Comparison of ENCODE assay signal across 20 mouse cellular contexts in the genomic region with DNA sequence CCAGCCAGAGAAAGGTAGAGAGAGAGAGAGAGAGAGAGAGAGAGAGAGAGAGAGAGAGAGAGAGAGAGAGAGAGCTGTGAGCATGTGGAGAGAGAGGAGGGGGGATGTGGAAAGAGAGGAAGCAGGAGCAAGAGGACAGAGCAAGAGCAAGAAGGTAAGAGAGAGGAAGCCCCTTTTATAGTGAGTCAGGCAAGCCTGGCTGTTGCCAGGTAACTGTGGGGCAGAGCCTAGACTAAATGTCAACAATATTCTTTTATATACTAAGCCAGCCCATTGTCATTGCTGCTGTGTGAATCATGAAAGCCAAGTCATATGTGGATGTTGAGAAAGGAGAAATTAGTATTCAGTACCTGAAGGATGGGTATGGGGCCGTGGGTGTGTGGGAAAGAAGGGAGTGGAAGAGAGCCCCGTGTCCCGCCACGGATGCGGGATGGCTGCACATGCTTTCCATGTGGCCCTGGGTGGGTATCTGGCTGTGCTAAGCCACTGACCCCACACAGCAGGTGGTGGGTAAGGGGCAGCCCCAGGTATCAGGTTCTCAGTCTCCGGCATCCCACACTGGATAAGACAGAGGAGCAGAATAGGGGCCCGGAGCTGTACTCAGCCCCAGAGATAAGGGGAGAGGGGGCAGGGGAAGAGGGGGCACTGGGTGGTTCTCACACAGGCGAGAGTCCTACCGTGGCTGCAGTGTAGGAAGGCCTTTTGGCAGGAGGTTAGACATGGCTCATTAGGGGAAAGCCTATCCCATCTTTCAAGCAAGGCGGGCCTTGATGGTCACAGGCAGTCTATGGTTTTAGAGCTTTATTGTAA. TPM values are rescaled to one million over a fixed set of nuclear protein-coding genes. Genes with fewer than 3 reads are reported as not detected.
A peak's percentile ranks its signal among the peaks of the same experiment; 100 is the strongest.
DNase-seq lines count a peak whose midpoint lies in the region; ATAC-seq and TF ChIP-seq lines count a peak whose summit lies in the region.
"Had no signal": no experiment of that assay in that cellular context is flagged by ENCODE, and none has a peak within 500 bp of the region (broad histone marks: within the 10 kb centered on the region; RNA-seq: fewer than 3 reads in every experiment).

No protein-coding gene starts in this region.

- no peaks in the 10 kb centered on the region for H3K4me1 ChIP-seq in forebrain, embryonic 12.5 days
- H3K4me1 ChIP-seq in forebrain, embryonic 13.5 days: no peaks in the 10 kb centered on the region
- no peaks in the 10 kb centered on the region for H3K4me1 ChIP-seq in embryonic facial prominence, embryonic 12.5 days
- no peaks in the 10 kb centered on the region for H3K4me1 ChIP-seq in hindbrain, embryonic 14.5 days (replicated peaks; ENCODE audit: control insufficient read depth, insufficient read depth, low read length)
- H3K4me1 ChIP-seq in midbrain, embryonic 16.5 days (ENCODE audit: control insufficient read depth, insufficient read depth, low read length): no peaks in the 10 kb centered on the region
- no peaks in the 10 kb centered on the region for H3K4me1 ChIP-seq in heart, adult 2 months (ENCODE audit: control insufficient read depth, insufficient read depth, low read length)
- H3K4me1 ChIP-seq in thymus, adult 2 months (replicated peaks; ENCODE audit: control insufficient read depth, insufficient read depth, low read length): no peaks in the 10 kb centered on the region
- H3K4me1 ChIP-seq: embryonic facial prominence, embryonic 13.5 days; heart, embryonic 12.5 days; intestine, embryonic 15.5 days; limb, embryonic 12.5 days had no signal

- no peak for DNase-seq in hindbrain, embryonic 14.5 days (ENCODE audit: low spot score)
- no peak for DNase-seq in heart, adult 2 months
- DNase-seq in thymus, adult 2 months: no peak
- DNase-seq: adrenal gland, adult 2 months; cerebellum, postnatal 36 days; thymus, postnatal 36 days had no signal

- no peaks in the 10 kb centered on the region for H3K9me3 ChIP-seq in forebrain, embryonic 12.5 days
- H3K9me3 ChIP-seq in forebrain, embryonic 13.5 days (replicated peaks): no peaks in the 10 kb centered on the region
- no peaks in the 10 kb centered on the region for H3K9me3 ChIP-seq in embryonic facial prominence, embryonic 12.5 days
- H3K9me3 ChIP-seq in hindbrain, embryonic 14.5 days (ENCODE audit: control insufficient read depth, low read length): no peaks in the 10 kb centered on the region
- H3K9me3 ChIP-seq in midbrain, embryonic 16.5 days (replicated peaks; ENCODE audit: control insufficient read depth, low read length, poor library complexity, severe bottlenecking): no peaks in the 10 kb centered on the region
- H3K9me3 ChIP-seq: embryonic facial prominence, embryonic 13.5 days; heart, embryonic 12.5 days; intestine, embryonic 15.5 days; limb, embryonic 12.5 days had no signal

- no peak overlapping the region for H3K4me2 ChIP-seq in forebrain, embryonic 12.5 days
- no peak overlapping the region for H3K4me2 ChIP-seq in forebrain, embryonic 13.5 days
- H3K4me2 ChIP-seq in embryonic facial prominence, embryonic 12.5 days (replicated peaks): no peak overlapping the region
- H3K4me2 ChIP-seq in hindbrain, embryonic 14.5 days (replicated peaks): no peak overlapping the region
- H3K4me2 ChIP-seq in midbrain, embryonic 16.5 days (ENCODE audit: low read length): no peak overlapping the region
- H3K4me2 ChIP-seq: embryonic facial prominence, embryonic 13.5 days; heart, embryonic 12.5 days; intestine, embryonic 15.5 days; limb, embryonic 12.5 days had no signal

- 0 out of 2 replicates have a peak, but pooled peaks have one; percentile 47 for ATAC-seq in forebrain, embryonic 12.5 days (ENCODE audit: low FRiP score)
- no peak for ATAC-seq in forebrain, embryonic 13.5 days
- ATAC-seq in embryonic facial prominence, embryonic 12.5 days (ENCODE audit: insufficient number of reproducible peaks, insufficient read depth, low FRiP score, low TSS enrichment): 0 out of 2 replicates have a peak, but pooled peaks have one; percentile 41
- ATAC-seq in hindbrain, embryonic 14.5 days (ENCODE audit: low FRiP score): 0 out of 2 replicates have a peak, but pooled peaks have one; percentile 46
- ATAC-seq in midbrain, embryonic 16.5 days: peak; percentile 69
- ATAC-seq: intestine, embryonic 15.5 days had no signal

- H3K4me3 ChIP-seq in forebrain, embryonic 12.5 days (replicated peaks): no peak overlapping the region
- no peak overlapping the region for H3K4me3 ChIP-seq in forebrain, embryonic 13.5 days
- H3K4me3 ChIP-seq in embryonic facial prominence, embryonic 12.5 days: no peak overlapping the region
- no peak overlapping the region for H3K4me3 ChIP-seq in hindbrain, embryonic 14.5 days (replicated peaks; ENCODE audit: low read length)
- H3K4me3 ChIP-seq in midbrain, embryonic 16.5 days (ENCODE audit: low read depth, low read length): no peak overlapping the region
- H3K4me3 ChIP-seq in heart, adult 2 months: no peak overlapping the region
- H3K4me3 ChIP-seq in thymus, adult 2 months (ENCODE audit: control insufficient read depth, insufficient read depth, low read length): no peak overlapping the region
- H3K4me3 ChIP-seq: embryonic facial prominence, embryonic 13.5 days; heart, embryonic 12.5 days; intestine, embryonic 15.5 days; left cerebral cortex, adult 2 months; limb, embryonic 12.5 days had no signal

- H3K79me2 ChIP-seq in heart, adult 2 months (replicated peaks; ENCODE audit: control insufficient read depth, insufficient read depth, low read length): no peaks in the 10 kb centered on the region

- H3K36me3 ChIP-seq in forebrain, embryonic 12.5 days (replicated peaks): no peaks in the 10 kb centered on the region
- H3K36me3 ChIP-seq in forebrain, embryonic 13.5 days (ENCODE audit: poor library complexity, severe bottlenecking): no peaks in the 10 kb centered on the region
- no peaks in the 10 kb centered on the region for H3K36me3 ChIP-seq in embryonic facial prominence, embryonic 12.5 days
- H3K36me3 ChIP-seq in hindbrain, embryonic 14.5 days (replicated peaks; ENCODE audit: control insufficient read depth, insufficient read depth): no peaks in the 10 kb centered on the region
- H3K36me3 ChIP-seq in midbrain, embryonic 16.5 days (ENCODE audit: control insufficient read depth, insufficient read depth, low read length): no peaks in the 10 kb centered on the region
- H3K36me3 ChIP-seq in heart, adult 2 months (ENCODE audit: control insufficient read depth, insufficient read depth, low read length): no peaks in the 10 kb centered on the region
- no peaks in the 10 kb centered on the region for H3K36me3 ChIP-seq in thymus, adult 2 months (ENCODE audit: control insufficient read depth, insufficient read depth, low read length)
- H3K36me3 ChIP-seq: embryonic facial prominence, embryonic 13.5 days; heart, embryonic 12.5 days; intestine, embryonic 15.5 days; limb, embryonic 12.5 days had no signal

- no peak overlapping the region for H3K27ac ChIP-seq in forebrain, embryonic 12.5 days
- H3K27ac ChIP-seq in forebrain, embryonic 13.5 days: no peak overlapping the region
- no peak overlapping the region for H3K27ac ChIP-seq in embryonic facial prominence, embryonic 12.5 days
- H3K27ac ChIP-seq in hindbrain, embryonic 14.5 days: no peak overlapping the region
- no peak overlapping the region for H3K27ac ChIP-seq in midbrain, embryonic 16.5 days (ENCODE audit: low read length)
- H3K27ac ChIP-seq in heart, adult 2 months: no peak overlapping the region
- no peak overlapping the region for H3K27ac ChIP-seq in thymus, adult 2 months (ENCODE audit: control insufficient read depth, insufficient read depth, low read length)
- H3K27ac ChIP-seq: embryonic facial prominence, embryonic 13.5 days; intestine, embryonic 15.5 days; kidney, postnatal 0 days; left cerebral cortex, adult 2 months; limb, embryonic 12.5 days; liver, embryonic 14.5 days had no signal

- no peak for TF ChIP-seq EP300 in heart, adult 2 months (IDR thresholded peaks at IDR 0.05; ENCODE audit: insufficient read depth, low read depth, low read length)

- WGBS in forebrain, embryonic 12.5 days: 69% methylated on average over 10 of the region's 10 CpGs
- WGBS in forebrain, embryonic 13.5 days: 67% methylated on average over 10 of the region's 10 CpGs
- 61% methylated on average over 10 of the region's 10 CpGs for whole genome bisulfite sequencing in embryonic facial prominence, embryonic 12.5 days
- 68% methylated on average over 10 of the region's 10 CpGs for WGBS in hindbrain, embryonic 14.5 days
- WGBS in midbrain, embryonic 16.5 days: 54% methylated on average over 10 of the region's 10 CpGs
- WGBS in heart, adult 2 months: 61% methylated on average over 10 of the region's 10 CpGs
- 83% methylated on average over 10 of the region's 10 CpGs for WGBS in thymus, adult 2 months

- TF ChIP-seq POLR2A in heart, adult 2 months (IDR thresholded peaks at IDR 0.05; ENCODE audit: insufficient read depth, low read depth, low read length): no peak
- TF ChIP-seq POLR2A in thymus, adult 2 months (IDR thresholded peaks at IDR 0.05; ENCODE audit: control insufficient read depth, extremely low read depth, insufficient read depth, low read length, poor library complexity): no peak

- no peaks in the 10 kb centered on the region for H3K27me3 ChIP-seq in forebrain, embryonic 12.5 days
- no peaks in the 10 kb centered on the region for H3K27me3 ChIP-seq in forebrain, embryonic 13.5 days
- H3K27me3 ChIP-seq in embryonic facial prominence, embryonic 12.5 days: no peaks in the 10 kb centered on the region
- H3K27me3 ChIP-seq in hindbrain, embryonic 14.5 days (ENCODE audit: control insufficient read depth, insufficient read depth, low read length): no peaks in the 10 kb centered on the region
- H3K27me3 ChIP-seq in midbrain, embryonic 16.5 days (ENCODE audit: control insufficient read depth, insufficient read depth, low read depth, low read length): no peaks in the 10 kb centered on the region
- no peaks in the 10 kb centered on the region for H3K27me3 ChIP-seq in heart, adult 2 months (ENCODE audit: control insufficient read depth, insufficient read depth, low read length)
- no peaks in the 10 kb centered on the region for H3K27me3 ChIP-seq in thymus, adult 2 months (ENCODE audit: control insufficient read depth, insufficient read depth, low read length)
- H3K27me3 ChIP-seq: embryonic facial prominence, embryonic 13.5 days; heart, embryonic 12.5 days; intestine, embryonic 15.5 days; limb, embryonic 12.5 days had no signal

- no peak for TF ChIP-seq CTCF in heart, adult 2 months (IDR thresholded peaks at IDR 0.05)
- no peak for TF ChIP-seq CTCF in thymus, adult 2 months (IDR thresholded peaks at IDR 0.05; ENCODE audit: borderline replicate concordance, control insufficient read depth, extremely low read depth, insufficient read depth, low read length, poor library complexity)

- intact Hi-C loops in heart, adult 2 months (cut with DNase I): no loop called here

- no peak overlapping the region for H3K9ac ChIP-seq in forebrain, embryonic 12.5 days
- no peak overlapping the region for H3K9ac ChIP-seq in forebrain, embryonic 13.5 days
- no peak overlapping the region for H3K9ac ChIP-seq in embryonic facial prominence, embryonic 12.5 days
- H3K9ac ChIP-seq in hindbrain, embryonic 14.5 days: no peak overlapping the region
- no peak overlapping the region for H3K9ac ChIP-seq in midbrain, embryonic 16.5 days (ENCODE audit: low read depth, low read length)
- H3K9ac ChIP-seq in heart, adult 2 months (ENCODE audit: low read depth, low read length): no peak overlapping the region
- H3K9ac ChIP-seq: embryonic facial prominence, embryonic 13.5 days; heart, embryonic 12.5 days; intestine, embryonic 15.5 days; limb, embryonic 12.5 days; liver, embryonic 14.5 days had no signal

RNA-seq across cellular contexts. Expression of gene Synpr, which starts 48.1 kb away (rescaled TPM):
- 10.5 and 11.6 TPM in 2 replicates for polyA plus RNA-seq in forebrain, embryonic 12.5 days (2016; fragmentation: Nextera tagmentation; extraction: Ambion mirVana)
- 12.6 and 17.7 TPM in 2 replicates for polyA plus RNA-seq in forebrain, embryonic 13.5 days (2015; fragmentation: Nextera tagmentation; extraction: Ambion mirVana)
- 3.9 and 5.0 TPM in 2 replicates for polyA plus RNA-seq in embryonic facial prominence, embryonic 12.5 days (2016; fragmentation: Nextera tagmentation; extraction: Ambion mirVana)
- 52.7 and 64.2 TPM in 2 replicates for polyA plus RNA-seq in hindbrain, embryonic 14.5 days (2014; fragmentation: Nextera tagmentation; extraction: Ambion mirVana)
- 45.9 and 47.1 TPM in 2 replicates for polyA plus RNA-seq in midbrain, embryonic 16.5 days (2015; fragmentation: Nextera tagmentation; extraction: Ambion mirVana)
- under 1 TPM; 0.26 to 0.34 TPM for total RNA-seq in heart, adult 2 months (2021)
- 0.32 TPM in 1 of 2 replicates, not detected in the other for polyA plus RNA-seq in heart, adult 2 months (2012; rRNA removed)
- polyA plus RNA-seq in thymus, adult 2 months (2012; rRNA removed): 0.08 and 3.6 TPM in 2 replicates
- total RNA-seq: gastrocnemius, adult 18-20 months; megakaryocyte progenitor cell, adult 5-6 weeks had no signal
- polyA plus RNA-seq: spleen, adult 2 months had no signal
